Mouse (Mus musculus) MN1 (cell line): ENCODE data around the gene Hmx3.
A peak's percentile ranks its signal among the peaks of the same experiment; 100 is the strongest.

Experiments
- DNase-seq: peaks from one replicate; pipeline ENCODE4 v3.0.0-alpha.2; 2016; ENCODE audit warnings: low spot score

Gene Hmx3

GRCm38 (mm10) chr7:131542115-131542871 is at the start of gene Hmx3:
TSS of gene Hmx3 (plus strand) at chr7:131542867.
- no peak for DNase-seq

DNA sequence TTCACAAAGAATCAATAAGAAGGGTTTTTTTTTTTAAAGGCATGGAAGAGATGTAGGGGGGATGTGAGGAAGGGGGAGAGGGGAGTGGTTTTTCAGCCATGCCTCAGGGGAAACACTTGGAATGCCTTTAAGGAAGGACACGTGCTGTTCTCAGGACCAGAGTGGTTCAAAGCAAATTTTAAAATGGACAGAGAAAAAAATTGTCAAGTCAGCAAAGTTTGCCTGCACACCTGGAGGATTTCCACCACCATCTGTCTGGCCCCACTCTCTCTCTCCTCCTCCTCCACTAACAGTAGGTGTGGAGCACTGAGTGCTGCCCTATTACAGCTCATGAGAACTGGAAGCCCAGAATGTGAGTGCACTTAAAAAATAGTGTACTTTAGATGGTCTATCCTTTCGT is 38.9 kb upstream of the Hmx3 start:
- DNase-seq: no peak

GRCm38 (mm10) chr7:131539979-131540378 is 2.7 kb upstream of the Hmx3 start:
- DNase-seq: peak; percentile 63

DNA sequence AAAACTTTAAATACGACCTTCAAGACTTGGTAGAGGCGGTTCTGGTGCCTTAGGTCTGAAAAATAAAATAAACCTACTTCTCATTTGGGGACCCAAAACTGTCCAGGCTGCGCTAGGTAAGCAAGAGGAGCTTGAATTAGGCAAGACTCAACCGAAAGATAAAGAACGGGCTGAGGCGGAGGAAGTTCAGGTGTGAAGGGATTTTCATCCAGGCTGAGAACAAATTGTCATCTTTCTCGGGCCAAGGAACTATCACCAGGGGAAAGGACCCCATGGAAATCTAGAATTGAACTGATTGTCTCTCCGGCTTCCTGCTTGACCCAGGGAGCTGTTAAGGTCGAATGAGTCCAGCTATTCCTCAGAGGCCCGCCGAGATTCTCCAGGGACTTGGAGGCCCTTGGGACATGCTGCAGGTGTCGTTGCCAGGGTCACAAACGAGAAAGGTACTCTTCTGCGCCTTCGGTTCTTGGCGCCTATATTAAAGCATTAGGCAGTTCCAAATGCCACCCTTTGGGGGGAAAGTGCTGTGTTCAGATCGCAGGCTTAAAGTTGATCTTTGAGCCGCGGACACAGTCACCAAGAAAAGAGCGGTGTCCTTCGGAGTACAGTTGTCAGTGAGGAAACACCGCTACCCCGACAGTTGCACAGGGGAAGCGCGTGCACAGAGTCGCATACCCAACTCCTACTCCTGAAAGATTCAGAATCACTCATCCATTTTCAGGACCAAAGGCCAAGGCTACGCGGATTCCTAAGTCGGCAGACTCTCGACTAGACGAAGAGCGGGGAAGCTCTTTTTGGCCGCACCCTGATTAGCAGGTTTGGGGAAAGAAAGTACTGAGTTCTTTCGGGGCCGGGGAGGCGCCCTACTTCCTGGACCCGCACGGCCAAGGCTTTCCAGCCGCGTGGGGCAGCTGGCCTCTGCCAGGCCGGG is 1.2 kb upstream of the Hmx3 start:
- no peak for DNase-seq

DNA sequence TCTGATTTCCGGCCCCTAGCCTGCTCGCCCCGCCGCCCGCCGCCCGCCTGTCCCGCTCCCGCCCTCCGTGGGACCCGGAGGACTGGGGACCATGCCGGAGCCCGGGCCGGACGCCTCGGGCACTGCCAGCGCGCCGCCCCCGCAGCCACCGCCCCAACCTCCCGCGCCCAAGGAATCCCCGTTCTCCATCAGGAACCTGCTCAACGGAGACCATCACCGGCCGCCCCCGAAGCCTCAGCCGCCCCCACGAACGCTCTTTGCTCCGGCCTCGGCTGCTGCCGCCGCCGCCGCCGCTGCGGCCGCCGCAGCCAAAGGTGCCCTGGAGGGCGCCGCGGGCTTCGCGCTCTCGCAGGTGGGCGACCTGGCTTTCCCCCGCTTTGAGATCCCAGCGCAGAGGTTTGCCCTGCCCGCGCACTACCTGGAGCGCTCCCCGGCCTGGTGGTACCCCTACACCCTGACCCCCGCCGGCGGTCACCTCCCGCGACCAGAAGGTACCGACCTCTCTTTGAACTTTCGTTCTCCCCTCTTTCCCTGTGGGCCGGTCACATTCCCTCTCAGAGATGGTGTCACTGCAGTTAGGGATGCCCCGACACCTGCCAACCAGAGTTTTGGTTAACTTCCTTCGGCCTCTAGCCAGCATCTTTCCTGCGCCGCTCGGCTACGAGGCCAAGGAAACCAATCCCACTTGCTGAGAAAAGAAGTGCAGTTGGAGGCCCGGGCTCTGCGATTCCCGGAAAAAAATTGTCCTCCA is 380 bp downstream of the Hmx3 start:
- DNase-seq: no peak

- no peak for DNase-seq
Measured at GRCm38 (mm10) chr7:131543623-131544481, 1.2 kb downstream of the Hmx3 start.

DNA sequence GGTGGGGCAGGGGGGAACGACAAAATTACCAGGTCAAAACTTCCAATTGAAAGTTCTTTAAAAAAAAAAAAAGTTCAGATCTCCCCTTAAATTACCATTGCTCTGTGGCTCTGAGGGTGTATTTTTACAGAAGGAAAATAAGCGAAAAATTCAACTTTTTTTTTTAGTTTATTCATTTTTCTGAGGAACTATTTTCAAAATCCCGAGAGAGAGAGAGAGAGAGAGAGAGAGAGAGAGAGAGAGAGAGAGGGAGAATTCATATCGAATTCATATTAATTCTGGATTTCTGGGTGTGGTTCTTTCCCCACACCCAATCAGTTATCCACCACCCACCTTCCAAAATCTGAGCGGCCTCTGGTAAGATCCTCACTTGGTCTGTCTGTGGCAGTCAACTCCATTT is 2.2 kb downstream of the Hmx3 start:
- DNase-seq: no peak

- no peak for DNase-seq
Measured at GRCm38 (mm10) chr7:131545701-131546385, 3.2 kb downstream of the Hmx3 start.

- DNase-seq: no peak
Measured at GRCm38 (mm10) chr7:131546423-131546822, 3.8 kb downstream of the Hmx3 start.

DNA sequence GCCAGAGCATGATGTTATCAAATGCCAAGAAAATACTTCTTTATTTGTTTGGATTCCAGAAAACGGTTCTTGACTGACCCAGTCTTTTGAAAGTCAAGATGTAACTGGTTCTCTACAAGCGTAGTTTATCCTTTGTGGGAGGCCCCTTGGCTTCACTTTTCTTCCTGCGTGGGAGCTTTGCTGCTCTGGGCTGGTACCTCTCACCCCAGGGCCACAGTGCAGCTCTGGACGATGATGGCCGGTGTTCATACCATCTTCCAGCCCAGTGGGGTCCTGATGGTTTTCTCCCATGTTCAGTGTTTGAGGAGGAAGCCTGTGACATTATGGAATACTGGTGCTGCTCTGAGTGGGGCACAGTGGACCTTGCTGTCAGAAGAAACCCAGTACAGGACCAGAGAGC is 4.8 kb downstream of the Hmx3 start:
- no peak for DNase-seq

- DNase-seq: no peak
Measured at GRCm38 (mm10) chr7:131548473-131548872, 5.8 kb downstream of the Hmx3 start, which contains the start of gene Hmx2. TSS of gene Hmx2 (plus strand) at chr7:131548773.

GRCm38 (mm10) chr7:131551471-131551870 is 8.8 kb downstream of the Hmx3 start:
- no peak for DNase-seq

DNA sequence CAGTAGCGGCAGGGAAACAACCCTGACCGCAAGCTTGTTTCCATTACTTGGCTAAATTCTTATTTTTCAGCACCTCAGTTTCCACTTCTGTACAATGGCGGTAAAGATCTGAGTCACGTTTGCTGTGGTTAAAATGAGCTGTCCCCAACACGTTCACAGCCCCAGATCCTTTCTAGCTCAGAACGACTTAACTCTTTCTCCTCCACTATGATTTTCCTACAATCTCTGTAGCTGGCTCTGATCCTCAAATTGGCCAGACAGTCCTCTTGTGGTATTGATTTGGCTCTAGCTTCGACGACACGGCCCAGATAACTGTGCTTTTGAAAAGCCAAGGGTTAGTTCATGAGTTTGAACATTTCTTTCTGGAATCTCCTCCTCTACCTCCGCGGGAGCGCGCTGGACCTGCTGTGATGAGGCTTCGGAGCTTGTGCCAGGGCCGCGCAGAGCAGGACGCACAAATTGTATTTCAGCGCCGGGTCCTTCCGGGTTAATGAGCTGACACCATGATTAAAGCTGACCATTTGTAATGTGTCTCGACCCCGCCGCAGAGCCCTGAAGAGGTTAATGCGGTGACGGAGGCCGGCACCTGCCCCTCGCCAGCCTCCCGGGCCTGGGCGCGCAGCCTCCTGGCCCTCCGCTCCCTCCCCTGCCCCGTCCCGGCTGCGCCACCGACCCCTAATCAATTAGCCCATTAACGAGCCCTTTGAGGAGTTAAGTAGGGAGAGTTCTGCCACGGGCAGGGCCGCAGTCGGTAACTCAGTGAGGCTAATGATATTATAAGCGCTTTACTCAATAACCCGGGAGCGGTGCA is 9.5 kb downstream of the Hmx3 start:
- DNase-seq: peak; percentile 50

DNA sequence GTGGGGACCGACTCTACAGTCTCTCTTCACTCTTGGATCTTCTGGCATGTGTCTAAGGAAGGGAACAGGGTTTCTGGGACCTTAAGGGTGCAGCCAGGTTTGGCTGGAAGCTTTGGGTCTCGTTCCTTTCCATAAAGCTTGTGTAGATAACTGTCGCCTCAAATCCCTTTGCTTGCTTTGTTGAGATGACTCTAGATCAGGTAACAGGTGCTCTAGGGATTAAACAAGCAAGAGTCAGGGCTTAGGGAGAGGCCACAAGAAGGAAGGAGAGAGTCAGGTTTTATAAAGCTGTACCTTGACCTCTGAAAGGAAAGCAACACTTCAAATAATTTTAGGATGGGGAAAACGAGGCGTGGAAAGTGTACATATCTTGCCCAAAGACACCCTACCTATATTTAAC is 10.1 kb downstream of the Hmx3 start:
- DNase-seq: no peak

DNA sequence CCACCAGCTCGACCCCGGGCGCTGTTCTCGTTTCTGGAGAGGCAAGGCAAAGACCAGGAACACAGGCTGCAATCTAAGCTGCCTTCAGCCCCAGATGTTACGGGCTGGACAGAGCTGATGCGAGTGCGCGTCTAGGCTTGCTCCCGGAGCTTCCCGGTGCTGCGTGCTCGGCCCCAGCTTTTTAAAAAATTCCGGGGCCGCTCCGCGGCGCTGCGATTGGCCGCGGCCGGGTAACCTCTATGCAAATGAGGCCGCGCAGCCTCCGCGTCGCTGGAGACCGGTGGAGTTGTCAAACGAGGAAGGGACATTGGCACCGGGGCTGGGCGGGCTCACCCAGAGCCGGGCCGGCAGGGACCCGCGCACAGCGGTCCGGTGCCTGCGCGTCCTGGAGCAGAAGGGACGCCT is 11.1 kb downstream of the Hmx3 start:
- DNase-seq: peak; percentile 85

DNA sequence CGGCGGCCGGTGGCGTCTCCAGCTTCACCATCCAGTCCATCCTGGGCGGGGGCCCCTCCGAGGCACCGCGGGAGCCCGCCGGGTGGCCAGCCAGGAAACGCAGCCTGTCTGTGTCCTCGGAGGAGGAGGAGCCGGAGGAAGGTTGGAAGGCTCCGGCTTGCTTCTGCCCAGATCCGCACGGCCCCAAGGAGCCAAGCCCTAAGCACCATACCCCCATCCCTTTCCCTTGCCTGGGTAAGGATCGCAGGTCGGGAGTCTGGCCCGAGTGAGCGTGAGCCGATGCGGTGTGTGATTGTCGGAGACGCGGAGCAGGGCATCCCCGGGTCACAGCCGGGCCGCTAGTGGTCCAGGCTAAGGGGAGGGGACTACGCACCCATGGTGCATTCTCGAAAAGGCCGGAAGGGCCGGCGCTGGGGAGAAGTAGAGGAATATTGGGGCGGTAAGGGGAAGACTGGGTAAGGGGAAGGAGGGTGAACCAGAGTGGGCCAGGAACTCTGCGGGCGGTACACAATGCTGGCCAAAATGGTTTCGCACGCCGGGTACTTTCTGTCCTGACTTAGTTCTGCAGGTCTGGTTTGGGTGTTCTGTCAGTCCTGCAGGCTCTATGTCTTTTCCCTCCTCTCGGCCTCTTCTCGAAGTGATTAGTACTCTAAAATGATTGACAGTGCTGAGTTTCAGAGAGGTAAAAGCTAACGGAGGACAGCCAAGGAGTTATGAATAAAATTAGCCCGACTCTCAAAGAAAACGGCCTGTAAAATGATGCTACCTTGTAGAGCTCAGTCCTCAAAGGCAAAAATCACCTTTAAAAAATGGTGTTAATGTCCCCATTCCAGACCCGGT is 11.9 kb downstream of the Hmx3 start:
- DNase-seq: peak; percentile 66

- DNase-seq: no peak
Measured at GRCm38 (mm10) chr7:131555301-131556081, 12.8 kb downstream of the Hmx3 start.

DNA sequence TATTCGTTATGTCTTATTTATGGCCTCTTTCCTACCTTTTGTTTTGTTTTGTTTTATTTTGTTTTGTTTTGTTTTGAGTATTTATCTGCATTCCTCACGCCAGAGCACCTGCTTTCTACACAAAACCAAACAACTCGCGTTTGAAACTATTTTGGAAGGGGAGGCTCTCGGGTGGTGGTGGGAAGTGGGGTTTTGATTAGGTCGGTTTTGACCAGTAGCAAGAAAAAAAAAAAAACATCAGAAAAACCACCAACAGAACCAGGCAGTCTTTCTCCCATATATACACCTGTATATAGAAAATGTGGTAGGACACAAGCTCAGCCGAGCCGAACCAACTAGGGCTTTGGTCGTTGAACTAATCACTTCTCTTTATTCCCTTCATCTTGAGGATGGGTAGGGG is 13.4 kb downstream of the Hmx3 start:
- DNase-seq: no peak
